Mouse (Mus musculus): Measurements from ENCODE around the gene Nprl3.
"Not testable (repeated sequence)": the region's sequence is repeated elsewhere in the genome, so short reads cannot be mapped to it uniquely, and the experiment has no call there.

The Nprl3 gene

GRCm38 (mm10) chr11:32284582-32284981 is 17.1 kb upstream of the Nprl3 start:
- not testable (repeated sequence) for DNase-seq (ENCODE audit: extremely low spot score)

GRCm38 (mm10) chr11:32283091-32283777 is 15.7 kb upstream of the Nprl3 start, which contains the start of gene Hba-a1:
Hba-a1 (plus strand) TSS chr11:32283511.
- not testable (repeated sequence) for DNase-seq (ENCODE audit: extremely low spot score)

- no peak for DNase-seq (ENCODE audit: extremely low spot score)
These were observed 14.1 kb upstream of the Nprl3 start for GRCm38 (mm10) chr11:32281416-32282144.

GRCm38 (mm10) chr11:32280646-32281045 is 13.1 kb upstream of the Nprl3 start:
- DNase-seq (ENCODE audit: extremely low spot score) = no peak

- no peak for DNase-seq (ENCODE audit: extremely low spot score)
These were observed 11.0 kb upstream of the Nprl3 start for GRCm38 (mm10) chr11:32278458-32278957.

- DNase-seq (ENCODE audit: extremely low spot score) = no peak
These were observed 10.4 kb upstream of the Nprl3 start for GRCm38 (mm10) chr11:32277736-32278457.

- no peak for DNase-seq (ENCODE audit: extremely low spot score)
These were observed 8.8 kb upstream of the Nprl3 start, which contains the start of gene Hba-x for GRCm38 (mm10) chr11:32276347-32276746. Hba-x (plus strand) TSS chr11:32276400.

- DNase-seq (ENCODE audit: extremely low spot score) = no peak
These were observed 3.7 kb upstream of the Nprl3 start for GRCm38 (mm10) chr11:32271178-32271577.

- no peak for DNase-seq (ENCODE audit: extremely low spot score)
These were observed 1.4 kb upstream of the Nprl3 start for GRCm38 (mm10) chr11:32268952-32269351.

- no peak for DNase-seq (ENCODE audit: extremely low spot score)
These were observed 457 bp upstream of the Nprl3 start for GRCm38 (mm10) chr11:32267964-32268363.

- DNase-seq (ENCODE audit: extremely low spot score) = no peak
These were observed 731 bp downstream of the Nprl3 start for GRCm38 (mm10) chr11:32266776-32267175.

- no peak for DNase-seq (ENCODE audit: extremely low spot score)
These were observed 1.3 kb downstream of the Nprl3 start for GRCm38 (mm10) chr11:32266194-32266593.

- no peak for DNase-seq (ENCODE audit: extremely low spot score)
These were observed 2.3 kb downstream of the Nprl3 start for GRCm38 (mm10) chr11:32265117-32265738.

- peak; percentile 20 for DNase-seq (ENCODE audit: extremely low spot score)
These were observed 4.7 kb downstream of the Nprl3 start for GRCm38 (mm10) chr11:32262674-32263415.

- no peak for DNase-seq (ENCODE audit: extremely low spot score)
These were observed 10.9 kb downstream of the Nprl3 start for GRCm38 (mm10) chr11:32256566-32256965.

GRCm38 (mm10) chr11:32256146-32256545 is 11.4 kb downstream of the Nprl3 start:
- DNase-seq (ENCODE audit: extremely low spot score) = no peak

GRCm38 (mm10) chr11:32253121-32253520 is 14.4 kb downstream of the Nprl3 start:
- no peak for DNase-seq (ENCODE audit: extremely low spot score)

GRCm38 (mm10) chr11:32250880-32251763 is 16.4 kb downstream of the Nprl3 start:
- DNase-seq (ENCODE audit: extremely low spot score) = no peak

GRCm38 (mm10) chr11:32248350-32248749 is 19.2 kb downstream of the Nprl3 start:
- no peak for DNase-seq (ENCODE audit: extremely low spot score)

- no peak for DNase-seq (ENCODE audit: extremely low spot score)
These were observed 20.4 kb downstream of the Nprl3 start for GRCm38 (mm10) chr11:32247068-32247467.
